Mouse (Mus musculus): ENCODE results near the gene Zfp354c.
A peak's percentile ranks its signal among the peaks of the same experiment; 100 is the strongest.

Gene Zfp354c

DNA sequence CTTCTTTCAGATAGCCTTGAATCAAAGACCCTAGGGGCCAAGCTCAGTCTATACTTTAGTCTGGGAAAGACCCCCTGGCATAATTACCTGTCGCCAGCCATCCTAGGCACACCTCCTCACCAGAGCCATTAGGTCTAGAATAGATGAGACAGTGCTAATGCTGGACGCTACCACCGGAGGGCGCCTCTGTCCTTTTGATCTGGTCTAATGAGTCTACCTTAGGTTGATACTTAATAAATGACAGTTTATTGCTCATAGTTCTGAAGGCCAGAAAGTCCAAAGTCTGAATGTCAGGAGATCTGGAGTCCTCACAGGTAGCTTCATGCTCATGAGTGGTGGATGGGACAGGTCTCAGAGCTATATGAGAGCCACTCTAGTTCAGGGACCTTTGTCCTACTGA, 60.5 kb downstream of the Zfp354c start:
- peaks cover 14% of the 10 kb centered on the region for H3K4me1 ChIP-seq (replicated peaks; ENCODE audit: low read depth, low read length)
- peaks cover 10% of the 10 kb centered on the region; the same call in 1 of the 2 replicates for H3K9me3 ChIP-seq (ENCODE audit: low read length)
- H3K4me3 ChIP-seq (replicated peaks; ENCODE audit: low read length) = no peak overlapping the region
- peaks cover 6% of the 10 kb centered on the region for H3K27me3 ChIP-seq (ENCODE audit: insufficient read depth, low read length)
- no peak for TF ChIP-seq POU5F1 (IDR thresholded peaks at IDR 0.05; ENCODE audit: borderline replicate concordance, low read length)
- no peak for TF ChIP-seq NANOG (IDR thresholded peaks at IDR 0.05; ENCODE audit: borderline replicate concordance, low read length)
- TF ChIP-seq CTCF (conservative IDR thresholded peaks at IDR 0.05; ENCODE audit: low read length) = peak; percentile 47
- H3K36me3 ChIP-seq (ENCODE audit: insufficient read depth, low read length) = no peaks in the 10 kb centered on the region

- TF ChIP-seq CTCF (conservative IDR thresholded peaks at IDR 0.05; ENCODE audit: low read length) (no peak), NANOG (IDR thresholded peaks at IDR 0.05; ENCODE audit: borderline replicate concordance, low read length) (no peak), POU5F1 (IDR thresholded peaks at IDR 0.05; ENCODE audit: borderline replicate concordance, low read length) (no peak)
- Histone ChIP-seq H3K27me3 (ENCODE audit: insufficient read depth, low read length) (peaks cover 8% of the 10 kb centered on the region), H3K4me1 (replicated peaks; ENCODE audit: low read depth, low read length) (peaks cover 10% of the 10 kb centered on the region), H3K36me3 (ENCODE audit: insufficient read depth, low read length) (no peaks in the 10 kb centered on the region), H3K4me3 (replicated peaks; ENCODE audit: low read length) (no peak overlapping the region), H3K9me3 (ENCODE audit: low read length) (peaks cover 10% of the 10 kb centered on the region; the same call in 1 of the 2 replicates)
These were observed 61.1 kb downstream of the Zfp354c start for GRCm38 (mm10) chr11:50766461-50766860.
